Mouse (Mus musculus) limb, embryonic 12.5 days (tissue): ENCODE results near the gene Afm. TPM values are rescaled to one million over a fixed set of nuclear protein-coding genes. Genes with fewer than 3 reads are reported as not detected.

Source experiments
- ATAC-seq: fragments of 200-750 bp; cut with Nextera tagmentation; 2 replicates; pipeline ENCODE4 v1.8.0; 2017; ENCODE audit warnings: low read depth, moderate TSS enrichment; ENCODE audit not compliant: insufficient number of reproducible peaks, insufficient read depth, low FRiP score, low TSS enrichment
- H3K27ac ChIP-seq: fragments of 300-500 bp; sonication (generic); 2 replicates; pipeline ENCODE4 v1.5.1; 2016; ENCODE audit warnings: mild to moderate bottlenecking, moderate library complexity
- H3K27me3 ChIP-seq: fragments of 300-500 bp; sonication (generic); 2 replicates; pipeline ENCODE4 v1.6.1; 2016; ENCODE audit warnings: mild to moderate bottlenecking, moderate library complexity
- H3K36me3 ChIP-seq: fragments of 300-500 bp; sonication (generic); 2 replicates; pipeline ENCODE4 v1.6.1; 2016; ENCODE audit warnings: mild to moderate bottlenecking, moderate library complexity
- H3K4me1 ChIP-seq: fragments of 300-500 bp; sonication (generic); replicated peaks from 2 replicates; pipeline ENCODE4 v1.6.1; 2016
- H3K4me2 ChIP-seq: fragments of 300-500 bp; sonication (generic); 2 replicates; pipeline ENCODE4 v1.6.1; 2016; ENCODE audit warnings: mild to moderate bottlenecking, moderate library complexity
- H3K4me3 ChIP-seq: fragments of 300-500 bp; sonication (generic); replicated peaks from 2 replicates; pipeline ENCODE4 v1.5.1; 2016; ENCODE audit warnings: mild to moderate bottlenecking
- H3K9ac ChIP-seq: fragments of 300-500 bp; sonication (generic); replicated peaks from 2 replicates; pipeline ENCODE4 v1.6.1; 2016; ENCODE audit warnings: mild to moderate bottlenecking, moderate library complexity
- H3K9me3 ChIP-seq: fragments of 300-500 bp; sonication (generic); 2 replicates; pipeline ENCODE4 v1.6.1; 2016; ENCODE audit warnings: mild to moderate bottlenecking, moderate library complexity
- WGBS: fragments of 180-500 bp; shearing (Covaris S2); methylation state at CpG from one replicate; pipeline ENCODE4 v1.1.7; 2016; 5-methylcytosine and 5-hydroxymethylcytosine counted together
- polyA plus RNA-seq: library from polyadenylated mRNA; unstranded; fragments of >200 nt; fragmentation: Nextera tagmentation; extraction: Ambion mirVana; gene quantifications from 2 replicates; pipeline ENCODE4 v1.2.1, GENCODE M21; 2016

Gene Afm
- polyA plus RNA-seq, 1 experiment from 2014 or later, result not detected

DNA sequence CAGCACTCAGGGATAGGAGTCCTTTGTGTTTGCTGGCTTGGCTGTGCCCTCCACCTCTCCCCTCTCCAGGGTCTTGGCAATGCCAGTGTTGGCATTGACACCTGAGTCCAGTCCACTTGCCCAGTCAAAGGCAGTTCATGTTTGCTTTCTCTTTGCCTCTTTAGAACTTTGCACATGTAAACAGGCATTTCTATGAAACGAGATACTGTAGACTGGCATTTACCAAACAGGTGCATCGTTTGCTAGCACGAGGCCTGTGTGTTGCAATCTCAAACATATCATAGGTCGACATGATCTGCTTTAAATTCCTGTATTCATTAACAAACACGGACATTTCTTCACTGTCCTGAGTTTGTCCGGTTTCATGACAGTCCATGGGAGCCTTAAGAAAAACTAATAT, 42.0 kb downstream of the Afm start, which contains the start of gene 5830473C10Rik:
Gene 5830473C10Rik, plus strand, starts transcription at position 365 of the 400 bp plus-strand sequence.
- 88% methylated on average over 6 of the region's 6 CpGs for whole genome bisulfite sequencing
- Histone ChIP-seq H3K4me2 (no peak within 1 kb of the TSS), H3K9ac (no peak within 1 kb of the TSS), H3K4me3 (no peak within 1 kb of the TSS), H3K27ac (no peak within 1 kb of the TSS), H3K9me3 (no peaks in the 10 kb centered on the region), H3K36me3 (no peaks in the 10 kb centered on the region), H3K27me3 (no peaks in the 10 kb centered on the region), H3K4me1 (no peaks in the 10 kb centered on the region)
- ATAC-seq, result no peak

DNA sequence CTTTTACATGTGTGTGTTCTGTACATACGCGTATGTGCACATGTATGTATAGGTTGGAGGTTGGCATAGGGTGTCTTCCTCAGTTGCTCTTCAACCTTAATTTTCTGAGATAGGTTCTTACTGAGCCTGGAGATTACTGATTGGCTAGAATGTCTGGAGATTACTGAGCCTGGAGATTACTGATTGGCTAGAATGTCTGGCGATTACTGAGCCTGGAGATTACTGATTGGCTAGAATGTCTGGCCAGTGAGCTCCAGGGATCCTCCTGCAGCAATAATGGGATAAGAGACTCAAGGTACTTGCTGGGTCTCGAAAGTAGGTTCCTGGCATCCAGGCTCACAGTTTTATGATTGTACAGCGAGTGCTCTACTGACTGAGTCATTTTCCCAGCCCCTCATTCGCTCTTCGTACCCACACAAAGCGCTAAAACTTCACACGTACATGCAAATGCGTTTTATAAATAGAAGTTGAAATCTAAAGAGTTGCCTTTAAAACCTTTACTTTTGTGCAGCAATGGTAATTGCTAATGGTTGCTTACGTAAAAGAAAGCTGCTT, 43.1 kb downstream of the Afm start:
- Histone ChIP-seq H3K4me3 (no peak overlapping the region), H3K4me1 (no peaks in the 10 kb centered on the region), H3K36me3 (no peaks in the 10 kb centered on the region), H3K27me3 (no peaks in the 10 kb centered on the region), H3K9me3 (no peaks in the 10 kb centered on the region), H3K27ac (no peak overlapping the region), H3K9ac (no peak overlapping the region), H3K4me2 (no peak overlapping the region)
- 89% methylated on average over 11 of the region's 11 CpGs for WGBS
- ATAC-seq, result no peak

DNA sequence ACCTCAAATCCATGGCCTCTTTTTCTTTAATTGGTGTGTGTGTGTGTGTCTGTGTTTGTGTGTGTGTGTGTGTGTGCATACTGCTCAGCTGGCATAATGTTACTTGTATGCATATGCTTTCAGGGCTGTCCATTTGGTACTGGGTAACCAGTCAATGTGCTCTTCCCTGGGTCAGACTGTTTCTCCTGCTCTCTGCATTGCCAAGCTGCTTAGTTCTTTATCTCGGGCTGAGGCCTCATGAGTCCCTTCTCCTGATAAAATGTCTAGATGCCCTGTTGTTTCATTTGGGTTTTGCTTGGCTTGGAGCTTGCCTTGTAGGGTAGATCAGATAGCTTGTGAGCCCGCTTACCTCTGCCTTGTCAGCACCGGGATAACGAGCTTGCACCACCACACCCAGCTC, 44.1 kb downstream of the Afm start:
- no peak overlapping the region for H3K4me2 ChIP-seq
- no peak overlapping the region for H3K27ac ChIP-seq
- no peaks in the 10 kb centered on the region for H3K27me3 ChIP-seq
- no peaks in the 10 kb centered on the region for H3K9me3 ChIP-seq
- H3K36me3 ChIP-seq, result no peaks in the 10 kb centered on the region
- ATAC-seq, result no peak
- 87% methylated on average over 4 of the region's 4 CpGs for WGBS
- no peak overlapping the region for H3K9ac ChIP-seq
- no peak overlapping the region for H3K4me3 ChIP-seq
- no peaks in the 10 kb centered on the region for H3K4me1 ChIP-seq

DNA sequence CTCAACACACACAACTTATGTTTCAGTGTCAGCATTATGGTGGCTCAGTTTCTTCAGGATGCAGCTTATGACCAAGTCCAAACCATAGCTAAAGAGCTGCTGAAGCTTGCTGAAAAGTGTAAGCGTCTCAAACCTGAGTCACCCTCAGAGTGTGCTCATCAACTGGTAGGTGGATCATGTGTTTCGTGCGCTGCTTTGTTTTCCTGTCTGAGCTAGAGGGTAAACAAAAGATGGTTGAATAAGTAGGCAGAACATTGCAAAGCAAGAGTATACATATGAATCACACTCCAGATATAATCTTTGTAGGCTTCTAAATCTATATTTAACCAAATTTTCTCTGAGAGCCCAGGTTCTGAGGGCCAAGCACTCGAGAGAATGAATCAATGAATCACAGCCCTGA, 45.4 kb downstream of the Afm start:
- Histone ChIP-seq H3K9me3 (no peaks in the 10 kb centered on the region), H3K27ac (no peak overlapping the region), H3K4me2 (no peak overlapping the region), H3K4me3 (no peak overlapping the region), H3K9ac (no peak overlapping the region), H3K4me1 (no peaks in the 10 kb centered on the region), H3K27me3 (no peaks in the 10 kb centered on the region), H3K36me3 (no peaks in the 10 kb centered on the region)
- no peak for ATAC-seq
- WGBS, result 90% methylated on average over 4 of the region's 4 CpGs

DNA sequence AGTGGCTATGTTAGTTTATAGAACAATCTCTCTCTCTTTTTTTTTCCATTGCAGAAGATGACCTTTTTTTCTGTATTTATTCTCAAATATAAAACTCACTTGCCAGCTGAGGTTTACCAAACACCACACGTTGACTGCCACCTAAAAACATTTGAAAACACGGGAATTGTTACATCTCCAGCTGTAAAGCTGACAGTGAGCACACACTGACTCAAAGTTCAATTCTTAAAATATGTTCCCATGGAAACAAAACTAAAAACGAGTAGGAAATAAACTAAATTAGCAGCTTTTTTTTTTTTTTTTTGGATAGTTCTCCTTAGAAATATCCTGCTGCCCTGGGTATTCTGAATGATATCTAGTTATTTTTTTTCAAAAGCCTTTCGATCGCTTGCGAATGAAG, 46.5 kb downstream of the Afm start:
- no peak overlapping the region for H3K4me3 ChIP-seq
- no peaks in the 10 kb centered on the region for H3K36me3 ChIP-seq
- H3K4me2 ChIP-seq, result no peak overlapping the region
- no peak for ATAC-seq
- no peaks in the 10 kb centered on the region for H3K27me3 ChIP-seq
- 82% methylated on average over 6 of the region's 6 CpGs for WGBS
- H3K4me1 ChIP-seq, result no peaks in the 10 kb centered on the region
- H3K9ac ChIP-seq, result no peak overlapping the region
- no peaks in the 10 kb centered on the region for H3K9me3 ChIP-seq
- no peak overlapping the region for H3K27ac ChIP-seq

DNA sequence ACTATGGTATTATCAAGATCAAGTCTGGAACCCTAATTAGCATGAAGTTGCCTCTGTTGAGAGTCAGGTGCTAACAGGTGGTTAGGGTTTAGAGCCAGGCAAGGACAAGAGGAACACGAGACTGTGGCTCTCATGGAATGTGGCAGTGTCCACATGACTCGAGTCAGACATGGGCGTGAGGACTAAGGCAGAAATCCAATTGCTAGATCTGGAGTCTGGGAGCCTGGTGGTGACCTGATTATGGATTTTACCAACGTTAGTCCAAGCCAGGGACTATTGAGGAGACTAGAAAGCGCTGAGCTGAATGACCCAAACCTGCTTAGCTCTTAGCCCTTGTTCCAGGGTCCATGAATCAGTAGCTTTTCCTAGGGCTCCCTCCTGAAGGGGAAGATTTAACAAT, 49.1 kb downstream of the Afm start:
- 80% methylated on average over 5 of the region's 5 CpGs for WGBS
- Histone ChIP-seq H3K4me1 (no peaks in the 10 kb centered on the region), H3K36me3 (no peaks in the 10 kb centered on the region), H3K9ac (no peak overlapping the region), H3K9me3 (no peaks in the 10 kb centered on the region), H3K27me3 (no peaks in the 10 kb centered on the region), H3K4me2 (no peak overlapping the region), H3K27ac (no peak overlapping the region), H3K4me3 (no peak overlapping the region)
- ATAC-seq, result no peak

DNA sequence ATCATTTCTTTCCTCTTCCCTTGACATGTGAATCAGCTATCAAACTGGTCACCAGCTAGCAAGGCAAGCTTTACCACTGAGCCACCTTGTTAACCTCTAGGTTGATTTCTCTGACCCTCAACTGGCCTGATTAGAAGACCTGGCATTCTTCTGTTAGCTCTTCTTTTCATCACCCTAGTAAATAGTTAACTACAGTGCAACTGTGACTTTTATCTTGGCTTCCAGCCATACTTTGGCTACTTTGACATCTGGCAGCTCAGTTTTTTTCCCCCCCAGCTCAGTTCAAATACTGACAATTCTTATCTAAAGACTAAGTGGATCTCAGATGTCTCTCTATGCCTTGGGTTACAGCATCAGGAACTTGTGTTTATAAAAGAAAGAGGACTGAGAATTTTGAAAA, 49.6 kb downstream of the Afm start:
- Histone ChIP-seq H3K27ac (no peak overlapping the region), H3K4me3 (no peak overlapping the region), H3K36me3 (no peaks in the 10 kb centered on the region), H3K27me3 (no peaks in the 10 kb centered on the region), H3K4me2 (no peak overlapping the region), H3K4me1 (no peaks in the 10 kb centered on the region), H3K9me3 (no peaks in the 10 kb centered on the region), H3K9ac (no peak overlapping the region)
- ATAC-seq, result no peak

DNA sequence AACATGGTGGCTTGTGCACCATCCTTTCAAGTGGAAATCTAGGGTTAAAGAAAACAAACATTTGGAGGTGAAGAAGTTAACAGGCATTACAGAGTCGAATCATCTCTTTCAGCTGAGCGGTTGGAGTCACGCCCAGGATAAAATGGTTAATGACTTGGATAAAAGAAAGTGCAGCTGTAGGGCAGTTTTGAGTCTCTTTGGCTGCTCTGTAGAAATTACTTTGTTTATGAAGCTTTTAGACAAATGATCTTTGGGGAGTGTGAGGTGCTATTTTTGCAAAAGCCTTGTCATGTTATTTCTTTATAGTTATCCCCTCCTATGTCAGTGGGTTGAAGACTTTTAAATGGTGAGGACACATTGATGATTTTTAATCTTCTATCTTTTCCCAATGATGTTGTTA, 52.5 kb downstream of the Afm start:
- Histone ChIP-seq H3K9me3 (no peaks in the 10 kb centered on the region), H3K4me2 (no peak overlapping the region), H3K36me3 (no peaks in the 10 kb centered on the region), H3K9ac (no peak overlapping the region), H3K27me3 (no peaks in the 10 kb centered on the region), H3K4me3 (no peak overlapping the region), H3K4me1 (no peaks in the 10 kb centered on the region), H3K27ac (no peak overlapping the region)
- no peak for ATAC-seq
- WGBS, result 69% methylated on average over 3 of the region's 3 CpGs

DNA sequence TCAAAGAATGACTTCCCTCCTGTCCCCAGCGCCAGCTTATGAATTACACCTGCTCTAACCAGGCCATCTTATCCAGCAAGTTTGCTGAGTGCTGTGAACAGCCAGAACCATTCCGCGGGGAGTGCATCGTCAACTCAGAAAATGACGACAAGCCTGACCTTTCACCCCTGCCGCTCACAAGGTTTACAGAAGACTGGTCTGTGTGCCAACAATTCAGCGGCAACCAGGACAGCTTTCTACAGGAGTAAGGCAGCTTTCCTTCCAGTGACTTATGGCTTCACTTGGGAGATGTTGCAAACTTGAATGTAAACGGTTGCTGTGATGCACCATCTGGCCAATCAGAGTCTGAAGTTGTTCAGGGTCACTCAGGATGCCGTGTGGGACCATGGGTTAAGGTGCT, 59.0 kb downstream of the Afm start:
- no peaks in the 10 kb centered on the region for H3K36me3 ChIP-seq
- no peak for ATAC-seq
- no peak overlapping the region for H3K9ac ChIP-seq
- 79% methylated on average over 9 of the region's 9 CpGs for WGBS
- no peaks in the 10 kb centered on the region for H3K4me1 ChIP-seq
- no peak overlapping the region for H3K4me3 ChIP-seq
- no peaks in the 10 kb centered on the region for H3K27me3 ChIP-seq
- H3K9me3 ChIP-seq, result no peaks in the 10 kb centered on the region
- H3K27ac ChIP-seq, result no peak overlapping the region
- H3K4me2 ChIP-seq, result no peak overlapping the region

DNA sequence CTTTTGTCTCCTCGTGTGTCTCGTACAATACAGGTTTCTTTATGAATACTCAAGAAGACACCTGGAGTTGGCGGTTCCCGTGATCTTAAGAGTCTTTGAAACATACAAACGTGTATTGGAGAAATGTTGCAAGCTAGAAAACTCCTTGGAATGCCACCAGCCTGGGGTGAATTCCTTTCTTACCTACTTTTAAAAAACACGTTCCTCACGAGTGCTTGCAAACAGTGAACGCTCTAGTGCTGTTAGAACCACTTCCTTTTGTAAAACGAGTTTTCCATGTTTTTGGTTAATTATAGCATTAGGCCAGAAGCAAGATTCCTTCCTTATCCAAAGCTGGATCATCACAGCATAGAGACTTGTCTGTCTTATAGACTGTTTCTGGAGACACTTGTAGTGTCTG, 60.8 kb downstream of the Afm start:
- no peak overlapping the region for H3K4me3 ChIP-seq

DNA sequence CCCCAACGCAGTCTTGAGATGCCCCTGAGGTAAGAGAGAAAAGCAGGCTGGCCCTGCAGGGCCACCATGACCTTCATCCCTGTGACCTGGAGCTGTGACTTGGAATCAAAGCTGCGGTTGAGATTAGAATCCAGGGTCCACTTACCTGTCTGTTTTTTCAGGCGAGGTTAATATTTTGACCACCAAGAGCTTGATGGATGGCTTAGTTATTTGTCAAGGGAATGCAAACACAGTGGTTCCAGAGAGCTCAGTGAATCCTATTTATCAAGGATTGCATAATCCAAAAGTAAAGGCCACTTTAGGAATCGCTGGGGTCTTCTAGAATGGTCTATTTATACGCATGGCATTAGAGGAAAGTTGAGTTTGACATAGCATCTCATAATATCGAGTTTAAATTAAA, 63.4 kb downstream of the Afm start:
- H3K4me1 ChIP-seq, result no peaks in the 10 kb centered on the region
- H3K27me3 ChIP-seq, result peaks cover 3% of the 10 kb centered on the region; the same call in 1 of the 2 replicates
- no peak overlapping the region for H3K9ac ChIP-seq
- no peaks in the 10 kb centered on the region for H3K9me3 ChIP-seq
- H3K4me3 ChIP-seq, result no peak overlapping the region
- no peak for ATAC-seq
- H3K27ac ChIP-seq, result no peak overlapping the region
- no peak overlapping the region for H3K4me2 ChIP-seq
- 90% methylated on average over 6 of the region's 6 CpGs for WGBS
- H3K36me3 ChIP-seq, result no peaks in the 10 kb centered on the region

More for the DNA sequence above, 60.8 kb downstream of the Afm start:
- no peak for ATAC-seq
- Histone ChIP-seq H3K27ac (no peak overlapping the region), H3K4me2 (no peak overlapping the region), H3K36me3 (no peaks in the 10 kb centered on the region), H3K9ac (no peak overlapping the region), H3K27me3 (no peaks in the 10 kb centered on the region), H3K4me1 (no peaks in the 10 kb centered on the region), H3K9me3 (no peaks in the 10 kb centered on the region)
- 82% methylated on average over 9 of the region's 9 CpGs for WGBS

DNA sequence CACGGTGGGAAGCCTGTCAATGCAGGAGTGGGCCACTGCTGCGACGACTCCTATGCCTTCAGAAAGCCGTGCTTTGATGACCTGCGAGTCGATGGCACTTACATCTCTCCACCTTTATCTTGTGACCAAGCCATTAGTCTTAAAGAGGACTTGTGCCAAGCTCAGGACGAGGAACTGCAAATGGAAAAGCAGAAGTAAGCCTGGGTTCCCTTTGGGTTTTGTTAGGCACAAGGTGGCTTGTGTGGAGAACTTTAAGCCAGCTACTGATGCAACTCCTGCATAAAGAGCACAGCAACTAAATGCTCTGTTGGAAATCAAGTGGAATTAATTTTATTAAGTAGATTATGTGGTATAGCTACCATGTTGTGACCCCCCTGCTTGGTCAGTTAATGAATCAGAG, 66.1 kb downstream of the Afm start:
- ATAC-seq, result no peak
- Histone ChIP-seq H3K4me1 (no peaks in the 10 kb centered on the region), H3K4me2 (no peak overlapping the region), H3K27ac (no peak overlapping the region), H3K9me3 (no peaks in the 10 kb centered on the region), H3K4me3 (no peak overlapping the region), H3K9ac (no peak overlapping the region), H3K36me3 (no peaks in the 10 kb centered on the region), H3K27me3 (peaks cover 3% of the 10 kb centered on the region; the same call in 1 of the 2 replicates)
- WGBS, result 88% methylated on average over 7 of the region's 7 CpGs
